Mouse (Mus musculus) kidney, adult 8-10 months (tissue): ENCODE data around the gene Gm13697.
"Not testable (repeated sequence)": the region's sequence is repeated elsewhere in the genome, so short reads cannot be mapped to it uniquely, and the experiment has no call there.

Source experiments
- DNase-seq, 2 experiments: peaks; one replicate each; pipeline ENCODE4 v3.0.0; 2022

Gene Gm13697

GRCm38 (mm10) chr2:83984443-83984842 is at the start of gene Gm13697:
Gene Gm13697, plus strand, starts transcription at chr2:83984743.
- DNase-seq = not testable (repeated sequence)

- peak; percentile 48 to 61 for DNase-seq
Measured at GRCm38 (mm10) chr2:83940931-83941361, 43.6 kb upstream of the Gm13697 start, which contains the start of gene Zswim2. Gene Zswim2, minus strand, starts transcription at chr2:83941228.

DNA sequence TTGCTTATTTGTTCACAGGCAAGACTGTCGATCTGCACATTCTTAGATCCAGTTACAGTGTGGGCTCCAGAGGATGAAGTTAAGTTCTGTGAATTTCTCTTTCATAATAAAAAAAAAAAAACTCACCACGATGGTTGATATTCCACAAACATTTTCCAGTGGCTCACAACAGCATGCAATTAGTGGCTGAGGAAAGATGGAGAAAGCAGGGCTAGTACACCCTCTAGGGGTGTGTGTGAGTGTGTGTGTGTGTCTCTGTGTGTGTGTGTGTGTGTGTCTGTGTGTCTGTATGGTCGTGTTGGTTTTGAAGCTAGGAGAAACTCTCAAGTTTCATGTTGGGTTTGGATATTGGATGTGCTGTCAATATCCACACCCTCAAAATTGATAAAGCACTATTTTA is 43.2 kb upstream of the Gm13697 start:
- no peak for DNase-seq

DNA sequence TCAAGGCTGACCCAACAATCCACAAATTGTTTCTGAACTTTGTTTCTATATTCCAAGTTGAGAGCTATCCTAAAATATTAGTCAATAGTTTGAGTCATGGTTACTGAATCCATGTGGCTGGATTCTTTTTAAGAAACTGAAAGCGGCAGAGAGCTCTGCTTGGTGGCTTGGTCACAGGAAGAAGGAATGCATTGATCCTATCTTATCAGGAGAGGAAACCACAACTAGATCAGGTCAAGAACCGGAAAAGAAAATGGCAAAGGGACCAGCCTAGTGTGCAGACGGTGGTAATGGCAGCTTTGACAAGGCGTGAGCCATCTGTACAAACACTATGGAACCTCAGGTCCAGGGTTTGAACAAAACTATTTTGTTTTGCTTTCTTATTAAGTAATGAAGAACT is 42.8 kb upstream of the Gm13697 start:
- DNase-seq = no peak

DNA sequence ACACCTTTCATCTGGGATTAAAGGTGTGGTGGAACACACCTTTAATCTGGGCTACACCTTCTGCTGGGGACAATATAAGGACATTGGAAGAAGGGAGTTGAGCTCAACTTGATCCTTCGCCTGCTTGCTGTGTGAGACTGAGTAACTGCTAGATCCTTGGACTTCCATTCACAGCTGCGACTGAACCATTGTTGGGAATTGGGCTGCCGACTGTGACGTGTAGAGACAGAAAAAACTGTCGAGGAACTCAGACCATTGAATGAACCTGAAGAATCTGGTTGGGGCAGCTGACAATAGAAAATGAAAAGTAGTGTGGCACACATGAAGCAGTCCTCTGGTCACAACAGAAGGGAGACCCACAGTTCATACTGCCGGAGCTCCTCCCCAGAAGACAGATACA is 29.1 kb upstream of the Gm13697 start, which contains the start of gene Gm13698:
Gene Gm13698, plus strand, starts transcription at position 301 of the 400 bp plus-strand sequence.
- not testable (repeated sequence) for DNase-seq

- not testable (repeated sequence) for DNase-seq
Measured at GRCm38 (mm10) chr2:83961203-83961602, 23.3 kb upstream of the Gm13697 start, which contains the start of gene Gm13693. Gene Gm13693, plus strand, starts transcription at chr2:83961503.

- not testable (repeated sequence) for DNase-seq
Measured at GRCm38 (mm10) chr2:83967013-83967412, 17.5 kb upstream of the Gm13697 start, which contains the start of gene Gm13695. Gene Gm13695, plus strand, starts transcription at chr2:83967313.

GRCm38 (mm10) chr2:83972823-83973222 is 11.7 kb upstream of the Gm13697 start, which contains the start of gene Gm13696:
Gene Gm13696, plus strand, starts transcription at chr2:83973123.
- DNase-seq = not testable (repeated sequence)

GRCm38 (mm10) chr2:83978633-83979032 is 5.9 kb upstream of the Gm13697 start, which contains the start of gene Gm13694:
Gene Gm13694, plus strand, starts transcription at chr2:83978933.
- not testable (repeated sequence) for DNase-seq

DNA sequence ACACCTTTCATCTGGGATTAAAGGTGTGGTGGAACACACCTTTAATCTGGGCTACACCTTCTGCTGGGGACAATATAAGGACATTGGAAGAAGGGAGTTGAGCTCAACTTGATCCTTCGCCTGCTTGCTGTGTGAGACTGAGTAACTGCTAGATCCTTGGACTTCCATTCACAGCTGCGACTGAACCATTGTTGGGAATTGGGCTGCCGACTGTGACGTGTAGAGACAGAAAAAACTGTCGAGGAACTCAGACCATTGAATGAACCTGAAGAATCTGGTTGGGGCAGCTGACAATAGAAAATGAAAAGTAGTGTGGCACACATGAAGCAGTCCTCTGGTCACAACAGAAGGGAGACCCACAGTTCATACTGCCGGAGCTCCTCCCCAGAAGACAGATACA is 5.7 kb downstream of the Gm13697 start, which contains the start of gene Gm13691:
Gene Gm13691, plus strand, starts transcription at position 301 of the 400 bp plus-strand sequence.
- not testable (repeated sequence) for DNase-seq

DNA sequence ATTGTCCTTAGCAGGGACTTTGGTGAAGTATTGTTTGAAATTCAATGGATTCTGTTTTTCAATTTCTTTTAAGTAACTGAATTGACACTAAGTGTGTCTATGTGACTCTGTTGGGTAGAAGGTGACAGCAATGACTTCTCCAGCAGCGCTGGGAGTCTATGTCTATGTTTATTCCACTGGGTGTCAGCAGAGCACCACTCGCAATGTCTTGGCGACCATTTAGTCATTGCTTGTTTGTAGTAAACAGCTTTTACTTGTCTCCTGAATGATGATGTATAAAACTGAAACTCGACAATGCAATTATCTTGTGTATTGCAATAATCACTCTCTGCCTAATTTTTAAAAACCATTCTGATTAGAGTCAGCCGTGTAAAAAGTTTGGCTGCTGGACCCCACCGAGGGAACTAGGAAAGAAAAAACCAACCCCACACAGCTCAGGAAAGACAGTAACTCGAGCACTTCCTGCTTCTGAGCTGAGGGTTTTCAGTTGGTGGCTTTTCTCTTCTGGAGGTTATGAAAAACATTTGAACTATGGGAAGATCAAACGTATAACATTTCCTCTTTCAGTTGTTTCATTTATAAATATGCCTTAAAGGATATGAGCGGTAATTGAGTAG is 9.2 kb downstream of the Gm13697 start:
- not testable (repeated sequence) for DNase-seq

DNA sequence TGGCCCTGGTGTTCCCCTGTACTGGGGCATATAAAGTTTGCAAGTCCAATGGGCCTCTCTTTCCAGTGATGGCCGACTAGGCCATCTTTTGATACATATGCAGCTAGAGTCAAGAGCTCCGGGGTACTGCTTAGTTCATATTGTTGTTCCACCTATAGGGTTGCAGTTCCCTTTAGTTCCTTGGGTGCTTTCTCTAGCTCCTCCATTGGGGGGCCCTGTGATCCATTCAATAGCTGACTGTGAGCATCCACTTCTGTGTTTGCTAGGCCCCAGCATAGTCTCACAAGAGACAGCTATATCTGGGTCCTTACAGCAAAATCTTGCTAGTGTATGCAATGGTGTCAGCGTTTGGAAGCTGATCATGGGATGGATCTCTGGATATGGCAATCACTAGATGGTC is 10.0 kb downstream of the Gm13697 start:
- DNase-seq = not testable (repeated sequence)

DNA sequence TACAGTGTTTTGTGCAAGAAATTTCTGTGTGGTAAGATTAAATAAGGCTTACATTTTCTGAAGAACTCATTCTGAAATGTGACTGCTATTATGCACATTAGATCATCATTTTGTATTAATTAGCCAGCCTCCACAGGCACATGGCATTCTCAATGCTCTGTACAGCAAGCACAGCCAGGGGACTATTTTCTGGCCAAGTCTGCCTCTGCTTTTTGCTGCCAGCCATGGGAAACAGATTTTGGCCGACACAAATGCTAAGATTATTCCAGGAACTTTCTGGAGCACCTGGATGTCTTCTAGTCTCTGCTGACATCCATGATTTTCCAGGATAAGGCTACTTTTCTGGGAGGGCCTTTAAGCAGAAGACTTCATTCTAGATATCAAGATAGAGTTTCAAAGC is 24.4 kb downstream of the Gm13697 start:
- DNase-seq = no peak

DNA sequence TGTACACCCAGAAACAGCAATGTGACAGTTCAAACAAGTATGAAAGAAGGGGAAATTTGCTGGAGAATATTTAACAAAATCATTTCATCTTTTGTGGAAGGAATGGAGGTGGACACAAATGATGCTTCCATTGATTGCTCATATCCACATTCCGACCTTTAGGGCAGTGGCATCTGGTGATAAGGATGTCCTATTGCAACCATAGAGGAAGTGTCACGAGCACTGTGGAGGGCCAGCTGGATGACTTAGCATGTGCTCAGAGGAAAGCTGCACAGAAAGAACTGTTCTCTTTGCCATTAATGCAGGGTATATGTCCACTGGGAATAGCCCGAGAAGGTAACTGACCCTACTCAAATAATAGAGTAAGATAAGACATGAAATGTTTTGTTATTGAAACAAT is 25.3 kb downstream of the Gm13697 start:
- no peak for DNase-seq

DNA sequence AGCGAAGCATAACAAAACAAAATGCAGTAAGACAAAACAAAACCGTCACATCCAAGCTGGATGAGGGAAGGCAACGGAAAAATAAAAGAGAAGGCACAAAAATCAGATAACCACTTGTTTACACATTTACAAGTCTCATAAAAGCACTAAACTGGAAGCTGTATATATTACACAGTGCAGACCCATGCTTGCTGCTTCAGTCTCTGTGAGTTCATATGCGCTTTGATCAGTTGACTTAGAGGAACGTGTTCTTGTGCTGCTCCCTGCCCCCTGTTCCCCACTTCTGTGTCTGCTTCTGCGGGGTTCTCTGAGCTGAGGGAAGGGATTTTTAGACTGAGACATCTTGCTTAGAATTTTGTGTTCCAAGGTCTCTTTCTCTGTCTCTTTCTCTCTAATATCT is 30.0 kb downstream of the Gm13697 start:
- DNase-seq = no peak

- not testable (repeated sequence) for DNase-seq
Measured at GRCm38 (mm10) chr2:84016291-84016690, 31.7 kb downstream of the Gm13697 start.

DNA sequence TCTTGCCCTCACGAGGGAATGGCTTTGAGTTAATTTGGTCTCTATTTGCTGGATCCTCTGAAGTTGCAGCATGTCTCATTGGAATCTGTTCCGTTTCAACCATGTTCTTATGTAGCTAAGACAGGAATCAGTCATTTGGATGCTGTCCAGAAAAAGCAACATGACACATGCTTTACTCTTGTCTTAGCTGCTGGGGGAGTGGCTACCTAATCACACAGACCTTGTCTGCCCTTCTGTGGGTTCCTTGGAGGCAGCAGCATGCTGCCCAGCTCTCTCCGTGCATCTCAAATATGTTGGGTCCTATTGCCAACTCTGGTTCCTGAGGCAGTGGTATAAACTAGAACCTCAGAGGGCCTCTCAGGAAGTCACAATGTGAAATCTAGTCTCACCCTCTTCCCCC is 33.8 kb downstream of the Gm13697 start:
- DNase-seq = no peak

GRCm38 (mm10) chr2:84019519-84020305 is 35.2 kb downstream of the Gm13697 start:
- DNase-seq = peak; percentile 26 to 73

DNA sequence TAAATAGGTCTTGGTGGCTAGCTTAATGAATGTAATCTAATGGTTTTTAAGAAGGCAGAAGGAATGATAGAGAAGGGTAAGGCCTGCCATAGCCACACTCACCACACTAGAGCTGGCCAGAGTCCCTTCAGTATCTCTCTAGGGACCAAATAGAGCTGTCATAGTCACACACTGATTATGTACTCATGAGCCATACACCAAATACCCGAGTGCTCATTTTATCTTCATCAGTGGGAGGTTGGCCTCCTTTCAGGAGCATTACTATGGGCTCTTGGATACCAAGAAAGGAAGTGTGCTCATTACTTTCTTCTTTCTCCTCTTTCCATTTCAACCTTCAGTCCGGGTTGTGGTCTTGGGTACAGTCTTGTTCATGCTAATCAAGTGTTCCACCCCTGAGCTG is 37.4 kb downstream of the Gm13697 start:
- DNase-seq = no peak

GRCm38 (mm10) chr2:84022905-84023304 is 38.4 kb downstream of the Gm13697 start:
- DNase-seq = peak in 1 of 2 experiments; percentile 14

DNA sequence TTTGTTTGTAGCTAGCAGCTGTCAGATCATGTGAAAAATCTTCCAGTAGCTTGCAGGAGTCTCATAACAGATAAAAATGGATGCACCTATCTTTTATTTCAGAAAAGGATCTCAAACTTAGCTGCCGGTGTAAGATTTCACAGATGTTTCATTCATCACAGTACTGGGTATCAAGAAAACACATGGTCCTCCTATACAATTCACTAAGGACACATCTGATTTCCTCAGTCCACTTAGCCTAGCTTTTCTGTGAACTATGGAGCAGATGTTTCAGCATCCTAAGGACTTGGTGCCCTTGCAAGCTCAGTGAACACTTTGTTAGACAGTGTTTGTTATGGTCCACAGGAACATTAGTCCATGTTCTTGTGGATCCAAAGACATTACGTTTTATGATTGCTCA is 38.8 kb downstream of the Gm13697 start:
- no peak for DNase-seq

- DNase-seq = no peak
Measured at GRCm38 (mm10) chr2:84025217-84025616, 40.7 kb downstream of the Gm13697 start.

- DNase-seq = no peak
Measured at GRCm38 (mm10) chr2:84032505-84032904, 48.0 kb downstream of the Gm13697 start.

GRCm38 (mm10) chr2:84035997-84036396 is 51.5 kb downstream of the Gm13697 start:
- DNase-seq = no peak
